Mouse (Mus musculus) MEL (cell line): ENCODE measurements around the gene Cpeb3. TPM values are rescaled to one million over a fixed set of nuclear protein-coding genes. Genes with fewer than 3 reads are reported as not detected.

Experiments used
- DNase-seq: peaks from one replicate; pipeline ENCODE4 v3.0.0; 2011; ENCODE audit warnings: low read depth, low spot score
- H3K27ac ChIP-seq: 2 replicates; pipeline ENCODE4 v1.5.1; 2012; ENCODE audit warnings: low read depth, mild to moderate bottlenecking, control low read depth, low read length, moderate library complexity; ENCODE audit not compliant: control insufficient read depth
- H3K27me3 ChIP-seq, 2 experiments: fragments of 150-350 bp in 1 of 2; sonication (generic) in 1 of 2; 2 replicates each; pipeline ENCODE4 v1.6.1; 2012; ENCODE audit warnings: low read length in 2 of 2, mild to moderate bottlenecking in 2 of 2, improper control_type of control experiment in 1 of 2, moderate library complexity in 1 of 2; ENCODE audit not compliant: insufficient read depth in 2 of 2, control insufficient read depth in 1 of 2
- H3K36me3 ChIP-seq, 2 experiments: 2 replicates each; pipeline ENCODE4 v1.6.1; 2012 to 2014; ENCODE audit warnings: low read length in 2 of 2, improper control_type of control experiment in 1 of 2, inconsistent platforms in 1 of 2, mild to moderate bottlenecking in 1 of 2; ENCODE audit not compliant: insufficient read depth in 2 of 2, control insufficient read depth in 1 of 2
- H3K4me1 ChIP-seq, 2 experiments: fragments of 150-350 bp in 1 of 2; sonication (generic) in 1 of 2; 2 replicates each; pipeline ENCODE4 v1.6.1; 2012; ENCODE audit warnings: low read length in 2 of 2, improper control_type of control experiment in 1 of 2, mild to moderate bottlenecking in 1 of 2; ENCODE audit not compliant: insufficient read depth in 2 of 2, control insufficient read depth in 1 of 2
- H3K4me3 ChIP-seq, 2 experiments: fragments of 150-350 bp in 1 of 2; sonication (generic) in 1 of 2; 2 replicates each; pipeline ENCODE4 v1.5.1; 2012; ENCODE audit warnings: low read depth in 2 of 2, low read length in 2 of 2, mild to moderate bottlenecking in 2 of 2, moderate library complexity in 2 of 2, control low read depth in 1 of 2, improper control_type of control experiment in 1 of 2; ENCODE audit not compliant: control insufficient read depth in 1 of 2, insufficient read depth in 1 of 2
- H3K79me2 ChIP-seq: 2 replicates; pipeline ENCODE4 v1.6.1; 2012; ENCODE audit warnings: mild to moderate bottlenecking, low read length, moderate library complexity; ENCODE audit not compliant: control insufficient read depth, poor library complexity, insufficient read depth
- H3K9ac ChIP-seq: 2 replicates; pipeline ENCODE4 v1.6.1; 2012; ENCODE audit warnings: low read depth, mild to moderate bottlenecking, control low read depth, low read length, moderate library complexity; ENCODE audit not compliant: control insufficient read depth, poor library complexity, severe bottlenecking
- H3K9me3 ChIP-seq: fragments of 150-350 bp; sonication (generic); replicated peaks from 2 replicates; pipeline ENCODE4 v1.6.1; 2012; ENCODE audit warnings: mild to moderate bottlenecking, low read length, improper control_type of control experiment, moderate library complexity; ENCODE audit not compliant: insufficient read depth
- BHLHE40 ChIP-seq: IDR thresholded peaks from 2 replicates; pipeline ENCODE4 v1.6.1; 2012; ENCODE audit warnings: low read depth, mild to moderate bottlenecking, inconsistent platforms, low read length, improper control_type of control experiment, borderline replicate concordance
- CHD2 ChIP-seq: IDR thresholded peaks from 2 replicates; pipeline ENCODE4 v1.6.1; 2011; ENCODE audit warnings: low read length, improper control_type of control experiment
- GATA1 ChIP-seq: IDR thresholded peaks from 2 replicates; pipeline ENCODE4 v1.6.1; 2011; ENCODE audit warnings: low read depth, low read length, improper control_type of control experiment
- JUND ChIP-seq: IDR thresholded peaks from 2 replicates; pipeline ENCODE4 v1.6.1; 2011; ENCODE audit warnings: low read depth, mild to moderate bottlenecking, improper control_type of control experiment, low read length
- MAFK ChIP-seq: IDR thresholded peaks from 2 replicates; pipeline ENCODE4 v1.6.1; 2011; ENCODE audit warnings: low read depth, mild to moderate bottlenecking, low read length, improper control_type of control experiment, borderline replicate concordance
- MAZ ChIP-seq: IDR thresholded peaks from 2 replicates; pipeline ENCODE4 v1.6.1; 2012; ENCODE audit warnings: low read depth, mild to moderate bottlenecking, inconsistent platforms, low read length, improper control_type of control experiment
- MYB ChIP-seq: IDR thresholded peaks from 2 replicates; pipeline ENCODE4 v1.6.1; 2011; ENCODE audit warnings: mild to moderate bottlenecking, low read depth, low read length, improper control_type of control experiment
- MYC ChIP-seq: IDR thresholded peaks from 2 replicates; pipeline ENCODE4 v1.6.1; 2011; ENCODE audit warnings: low read depth, mild to moderate bottlenecking, low read length, improper control_type of control experiment, moderate library complexity
- NELFE ChIP-seq: IDR thresholded peaks from 2 replicates; pipeline ENCODE4 v1.6.1; 2011; ENCODE audit warnings: low read depth, low read length, improper control_type of control experiment
- POLR2A ChIP-seq, 2 experiments: IDR thresholded peaks; 2 replicates each; pipeline ENCODE4 v1.6.1; 2011 to 2012; ENCODE audit warnings: low read length in 2 of 2, mild to moderate bottlenecking in 2 of 2, control low read depth in 1 of 2, improper control_type of control experiment in 1 of 2, low read depth in 1 of 2, moderate library complexity in 1 of 2; ENCODE audit not compliant: control insufficient read depth in 1 of 2, insufficient read depth in 1 of 2, poor library complexity in 1 of 2
- RCOR1 ChIP-seq: IDR thresholded peaks from 2 replicates; pipeline ENCODE4 v1.6.1; 2012; ENCODE audit warnings: low read depth, mild to moderate bottlenecking, inconsistent platforms, low read length, improper control_type of control experiment
- SIN3A ChIP-seq: IDR thresholded peaks from 2 replicates; pipeline ENCODE4 v1.6.1; 2012; ENCODE audit warnings: low read length, improper control_type of control experiment, inconsistent platforms
- TBP ChIP-seq: IDR thresholded peaks from 2 replicates; pipeline ENCODE4 v1.8.0; 2011; ENCODE audit warnings: low read depth, low read length, improper control_type of control experiment
- USF1 ChIP-seq: IDR thresholded peaks from 2 replicates; pipeline ENCODE4 v1.6.1; 2014; ENCODE audit warnings: low read depth, mild to moderate bottlenecking, inconsistent platforms, low read length, improper control_type of control experiment, moderate library complexity
- ZC3H11A ChIP-seq: IDR thresholded peaks from 2 replicates; pipeline ENCODE4 v1.6.1; 2012; ENCODE audit warnings: low read depth, mild to moderate bottlenecking, inconsistent platforms, low read length, improper control_type of control experiment
- ZMIZ1 ChIP-seq: IDR thresholded peaks from 2 replicates; pipeline ENCODE4 v1.6.1; 2012; ENCODE audit warnings: low read depth, mild to moderate bottlenecking, inconsistent platforms, low read length, improper control_type of control experiment, moderate library complexity
- ZNF384 ChIP-seq: IDR thresholded peaks from 2 replicates; pipeline ENCODE4 v1.6.1; 2012; ENCODE audit warnings: low read depth, mild to moderate bottlenecking, inconsistent platforms, low read length, improper control_type of control experiment
- polyA plus RNA-seq, 2 experiments: library from polyadenylated mRNA; stranded (reverse) in 1 of 2; unstranded in 1 of 2; fragments of >175 nt in 1 of 2; fragments of >200 nt in 1 of 2; gene quantifications; 2 replicates each; pipeline versions ENCODE4 v1.2.1 to v1.2.4; 2012; ENCODE audit warnings: low replicate concordance in 2 of 2, low read depth in 1 of 2; ENCODE audit not compliant: insufficient read length in 2 of 2, insufficient read depth in 1 of 2, missing spikeins in 1 of 2
- total RNA-seq: library from RNA; depleted of rRNA; stranded (reverse); fragments of 300-350 nt; gene quantifications from 2 replicates; pipeline ENCODE4 v1.2.3, GENCODE M21; 2012

Gene Cpeb3
- total and polyA plus RNA-seq, 3 experiments, result 0.35 to 0.93 TPM; not detected in 1

DNA sequence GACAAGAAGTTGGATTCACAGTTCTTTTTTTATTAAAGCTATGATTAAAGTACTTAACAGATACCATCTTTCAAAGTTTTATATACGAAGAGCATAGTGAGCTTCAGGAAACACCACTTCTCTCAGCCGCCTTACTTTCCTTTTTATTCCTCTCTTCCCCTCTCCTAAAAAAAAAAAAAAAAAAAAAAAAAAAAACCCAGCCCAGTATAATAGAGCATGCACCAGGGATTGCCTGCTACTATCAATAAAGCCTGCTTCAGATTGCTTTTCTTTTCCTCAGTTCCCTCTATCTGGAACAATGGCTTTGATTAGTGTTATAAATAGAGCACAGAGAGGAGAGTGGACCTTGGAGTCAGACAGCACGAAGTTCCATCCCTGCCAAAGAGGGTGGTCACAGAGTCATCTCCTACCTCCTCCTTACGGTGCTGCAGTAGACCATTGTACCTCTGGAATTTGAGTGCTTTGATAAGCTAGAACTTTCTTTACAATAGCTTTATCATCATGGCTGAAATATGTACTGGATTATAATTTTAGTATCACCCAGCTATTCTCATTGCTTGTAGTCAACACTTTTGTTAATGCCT, 31.4 kb downstream of the Cpeb3 start:
- no peak overlapping the region for H3K27ac ChIP-seq
- H3K9me3 ChIP-seq, result no peaks in the 10 kb centered on the region
- no peaks in the 10 kb centered on the region for H3K27me3 ChIP-seq
- TF ChIP-seq ZNF384 (peak; percentile 80), RCOR1 (no peak)
- no peaks in the 10 kb centered on the region; the same call in 1 of the 2 replicates for H3K79me2 ChIP-seq
- no peak for DNase-seq
- peaks cover 10 to 12% of the 10 kb centered on the region in 2 experiments; a peak in 3 of 4 replicates for H3K4me1 ChIP-seq
- no peak overlapping the region for H3K9ac ChIP-seq
- H3K36me3 ChIP-seq, result peaks cover 0 to 2% of the 10 kb centered on the region in 2 experiments; a peak in 1 of 4 replicates
- no peak overlapping the region; a peak in 1 of 4 replicates for H3K4me3 ChIP-seq

DNA sequence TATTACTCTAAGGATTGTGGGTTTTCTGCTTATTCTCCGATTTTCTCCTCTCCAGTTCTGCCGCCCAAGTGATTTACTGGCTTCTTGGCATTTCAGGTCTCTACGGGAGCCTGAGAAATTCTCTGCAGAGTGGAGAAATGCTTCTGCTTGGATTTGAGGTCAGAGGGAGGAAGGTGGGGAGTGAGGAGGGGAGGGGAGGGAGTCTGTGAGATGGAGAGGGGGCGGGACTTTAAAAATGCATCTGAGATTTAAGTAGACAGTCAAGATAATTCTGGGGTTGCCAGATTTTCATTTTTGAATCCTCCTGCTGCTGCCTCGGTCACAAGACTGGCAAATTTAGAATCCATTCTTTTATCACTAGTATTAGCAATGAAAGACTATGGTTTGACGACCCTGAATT, 32.5 kb downstream of the Cpeb3 start:
- no peak for TF ChIP-seq ZMIZ1
- TF ChIP-seq JUND, result no peak
- no peak for TF ChIP-seq TBP
- 0 out of 2 replicates have a peak, but pooled peaks have one; percentile 41 for TF ChIP-seq MAZ
- TF ChIP-seq CHD2, result no peak
- TF ChIP-seq RCOR1, result peak; percentile 87
- TF ChIP-seq MAFK, result no peak
- TF ChIP-seq BHLHE40, result no peak
- no peak for TF ChIP-seq NELFE
- TF ChIP-seq, all 39 proteins: peak for 2
- no peaks in the 10 kb centered on the region for H3K27me3 ChIP-seq
- no peaks in the 10 kb centered on the region; the same call in 1 of the 2 replicates for H3K79me2 ChIP-seq
- H3K4me3 ChIP-seq, result peak overlapping the region; percentile 80 to 91
- H3K36me3 ChIP-seq, result peaks cover 0 to 2% of the 10 kb centered on the region in 2 experiments; a peak in 1 of 4 replicates
- peak; percentile 52 for DNase-seq
- H3K27ac ChIP-seq, result no peak overlapping the region
- H3K4me1 ChIP-seq, result peaks cover 6 to 8% of the 10 kb centered on the region in 2 experiments; a peak in 3 of 4 replicates
- H3K9ac ChIP-seq, result peak overlapping the region; percentile 16; the same call in 1 of the 2 replicates
- no peaks in the 10 kb centered on the region for H3K9me3 ChIP-seq

DNA sequence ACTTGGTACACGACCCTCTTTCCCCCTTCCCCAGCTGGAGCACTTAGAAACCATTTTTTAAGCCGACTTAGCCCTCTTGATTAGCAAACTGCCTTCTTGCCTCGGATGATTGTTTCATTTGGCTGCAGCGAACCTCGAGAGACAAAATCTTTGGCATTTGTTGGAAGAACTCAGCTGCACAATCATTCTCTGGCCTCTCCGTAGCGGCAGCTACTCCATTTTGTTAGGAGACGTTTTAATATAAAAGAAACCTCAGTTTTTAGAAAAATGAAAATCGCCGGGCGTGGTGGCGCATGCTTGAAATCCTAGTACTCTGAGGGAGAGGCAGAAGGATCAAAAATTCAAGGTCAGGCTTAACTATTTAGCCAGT, 33.0 kb downstream of the Cpeb3 start:
- Histone ChIP-seq H3K36me3 (peaks cover 0 to 2% of the 10 kb centered on the region in 2 experiments; a peak in 1 of 4 replicates), H3K9ac (peak overlapping the region; percentile 53), H3K4me1 (peaks cover 5 to 6% of the 10 kb centered on the region in 2 experiments; a peak in 2 of 4 replicates), H3K27ac (peak overlapping the region; percentile 17), H3K9me3 (no peaks in the 10 kb centered on the region), H3K27me3 (no peaks in the 10 kb centered on the region), H3K4me3 (peak overlapping the region; percentile 80 to 91), H3K79me2 (no peaks in the 10 kb centered on the region; the same call in 1 of the 2 replicates)
- TF ChIP-seq GATA1 (no peak), USF1 (no peak), ZNF384 (no peak), SIN3A (peak; percentile 49), MYC (no peak), ZC3H11A (no peak), POLR2A (IDR thresholded peaks at IDR 0.05; ENCODE audit: control insufficient read depth in 1 of 2, insufficient read depth in 1 of 2, low read depth in 1 of 2, low read length in 2 of 2, poor library complexity in 1 of 2) (no peak), MYB (no peak)
- DNase-seq, result no peak
